Mouse (Mus musculus) fibroblast of lung, adult 2 months (primary cell): ENCODE data around the gene Olfr56.
"Not testable (repeated sequence)": the region's sequence is repeated elsewhere in the genome, so short reads cannot be mapped to it uniquely, and the experiment has no call there.

Source experiments
- DNase-seq: peaks from one replicate; pipeline ENCODE4 v3.0.0-alpha.2; 2011; ENCODE audit warnings: low read depth

The Olfr56 gene

DNA sequence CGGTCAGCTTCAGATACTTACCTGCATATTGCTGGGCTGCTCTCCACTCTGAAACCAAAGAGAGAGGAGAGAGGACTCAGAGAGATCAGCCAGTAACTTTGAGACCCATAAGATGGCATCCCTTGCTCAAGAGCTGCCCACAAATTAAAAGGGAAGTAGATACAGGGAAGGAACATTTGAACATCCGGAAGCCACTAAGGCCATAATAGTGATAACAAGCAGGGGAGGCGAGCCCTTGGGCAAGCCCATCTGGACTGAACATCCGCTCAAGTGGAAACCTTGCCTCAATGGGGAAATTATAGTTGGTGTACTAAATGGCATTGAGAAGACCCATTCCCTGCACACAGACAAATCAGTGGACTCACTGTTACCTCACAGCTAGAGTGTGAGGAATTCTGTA lies 191.9 kb downstream of the Olfr56 start:
- DNase-seq = no peak

DNA sequence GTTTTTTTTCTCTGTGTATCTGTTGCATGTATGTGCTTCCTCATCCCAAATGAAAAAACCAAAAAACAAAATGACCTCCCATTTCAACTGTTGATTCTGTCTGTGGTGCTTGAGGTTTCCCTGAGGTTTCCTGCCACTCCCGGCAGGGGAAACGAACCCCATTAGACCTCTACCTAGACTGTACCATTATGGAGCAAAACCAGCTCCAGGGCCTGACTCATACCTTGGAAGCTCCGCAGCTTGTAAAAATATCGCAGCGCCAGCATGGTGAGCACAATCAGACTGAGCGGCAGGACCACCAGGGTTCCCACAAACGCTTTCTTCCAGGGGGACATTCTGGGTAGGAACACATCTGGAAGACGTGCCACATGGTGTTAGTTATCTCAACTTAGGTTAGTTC lies 196.7 kb downstream of the Olfr56 start:
- DNase-seq = no peak

DNA sequence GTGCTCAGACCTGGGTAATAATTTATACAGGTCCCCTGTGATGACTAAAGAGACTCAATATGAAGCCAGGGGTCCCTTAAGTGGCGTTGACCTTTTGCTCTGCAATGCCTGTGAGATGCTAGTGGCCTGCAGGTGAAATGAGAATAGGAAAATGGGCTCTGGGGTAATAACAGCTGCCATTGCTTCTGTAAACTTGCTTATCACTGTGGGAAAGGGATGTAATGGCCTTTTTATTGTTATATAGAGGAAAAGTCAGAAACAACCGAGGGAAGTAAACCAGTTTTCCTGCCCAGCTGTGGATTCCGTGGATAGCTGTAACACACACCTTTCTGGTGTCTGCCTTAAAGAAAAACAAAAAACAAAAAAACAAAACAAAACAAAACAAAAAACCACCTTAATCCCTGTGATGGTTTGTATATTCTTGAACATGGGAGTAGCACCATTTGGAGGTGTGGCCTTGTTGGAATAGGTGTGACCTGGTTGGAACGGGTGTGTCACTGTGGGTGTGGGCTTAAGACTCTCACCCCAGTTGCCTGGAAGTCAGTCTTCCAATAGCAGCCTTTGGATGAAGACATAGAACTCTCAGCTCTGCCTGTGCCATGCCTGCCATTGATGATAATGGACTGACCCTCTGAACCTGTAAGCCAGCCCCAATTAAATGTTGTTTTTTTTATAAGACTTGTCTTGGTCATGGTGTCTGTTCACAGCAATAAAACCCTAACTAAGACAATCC lies 197.5 kb downstream of the Olfr56 start:
- not testable (repeated sequence) for DNase-seq

DNA sequence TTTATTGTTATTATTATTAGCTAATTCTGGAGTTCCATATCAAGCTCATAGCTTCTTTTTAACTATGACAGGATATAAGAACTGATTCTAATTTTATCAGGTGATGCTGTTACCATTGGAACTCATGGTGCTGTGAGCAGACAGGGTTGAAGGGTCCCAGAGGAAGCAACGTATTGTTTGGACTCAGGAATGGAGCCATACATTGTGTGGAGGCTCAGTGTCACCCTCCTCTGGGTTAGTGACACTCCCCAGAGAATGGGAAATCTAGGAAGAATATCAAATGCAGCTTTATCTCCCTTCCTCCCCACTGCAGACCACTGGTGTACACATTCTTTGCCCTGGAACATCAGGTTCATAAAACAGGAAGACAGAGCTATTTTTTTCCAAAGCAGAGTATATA lies 204.5 kb downstream of the Olfr56 start:
- no peak for DNase-seq
